Mouse (Mus musculus) spleen, adult 2 months (tissue): Measurements from ENCODE around the gene BC024978. TPM values are rescaled to one million over a fixed set of nuclear protein-coding genes. Genes with fewer than 3 reads are reported as not detected.

Source experiments
- DNase-seq, 2 experiments: peaks; one replicate each; pipeline versions ENCODE4 v3.0.0 to v3.0.0-alpha.2; 2012 to 2021; ENCODE audit warnings: low spot score in 2 of 2, low read depth in 1 of 2
- H3K27ac ChIP-seq: fragments of 200-500 bp; 2 replicates; pipeline ENCODE4 v1.5.1; 2012; ENCODE audit warnings: low read length, inconsistent platforms; ENCODE audit not compliant: insufficient read depth
- H3K27me3 ChIP-seq: fragments of 200-500 bp; 2 replicates; pipeline ENCODE4 v1.6.1; 2012; ENCODE audit warnings: mild to moderate bottlenecking, moderate library complexity, low read length, inconsistent platforms; ENCODE audit not compliant: control insufficient read depth, insufficient read depth
- H3K36me3 ChIP-seq: fragments of 200-500 bp; 2 replicates; pipeline ENCODE4 v1.6.1; 2012; ENCODE audit warnings: mild to moderate bottlenecking, low read length, inconsistent platforms; ENCODE audit not compliant: control insufficient read depth, insufficient read depth
- H3K4me1 ChIP-seq: fragments of 200-500 bp; 2 replicates; pipeline ENCODE4 v1.6.1; 2011; ENCODE audit warnings: inconsistent platforms; ENCODE audit not compliant: control insufficient read depth, insufficient read depth, insufficient read length
- H3K4me3 ChIP-seq: fragments of 200-500 bp; 2 replicates; pipeline ENCODE4 v1.5.1; 2011; ENCODE audit warnings: mild to moderate bottlenecking, inconsistent platforms; ENCODE audit not compliant: insufficient read depth, insufficient read length; ENCODE audit errors: extremely low read depth
- CTCF ChIP-seq: fragments of 200-500 bp; IDR thresholded peaks from 2 replicates; pipeline ENCODE4 v1.5.1; 2011; ENCODE audit warnings: mild to moderate bottlenecking, inconsistent platforms; ENCODE audit not compliant: insufficient read depth, insufficient read length, insufficient replicate concordance; ENCODE audit errors: extremely low read depth
- POLR2A ChIP-seq: fragments of 200-500 bp; IDR thresholded peaks from 2 replicates; pipeline ENCODE4 v1.6.1; 2011; ENCODE audit warnings: low read depth, low read length, inconsistent platforms
- WGBS: fragments of 180-500 bp; shearing (Covaris S2); methylation state at CpG from one replicate; pipeline ENCODE4 v1.1.7; 2018; 5-methylcytosine and 5-hydroxymethylcytosine counted together
- polyA plus RNA-seq: library from polyadenylated mRNA; depleted of rRNA; stranded (reverse); fragments of >200 nt; gene quantifications from 2 replicates; pipeline ENCODE4 v1.2.3, GENCODE M21; 2012

Gene BC024978
- polyA plus RNA-seq, 1 experiment: 9.5 TPM

- no peaks in the 10 kb centered on the region for H3K27me3 ChIP-seq
- no peak overlapping the region for H3K27ac ChIP-seq
- H3K4me1 ChIP-seq: peaks cover 5% of the 10 kb centered on the region; the same call in 1 of the 2 replicates
- no peak for DNase-seq
- peaks cover 7% of the 10 kb centered on the region for H3K36me3 ChIP-seq
- H3K4me3 ChIP-seq: no peak overlapping the region
- TF ChIP-seq POLR2A (no peak), CTCF (no peak)
Observed at GRCm38 (mm10) chr7:27198355-27198754, 2.8 kb downstream of the BC024978 start.

DNA sequence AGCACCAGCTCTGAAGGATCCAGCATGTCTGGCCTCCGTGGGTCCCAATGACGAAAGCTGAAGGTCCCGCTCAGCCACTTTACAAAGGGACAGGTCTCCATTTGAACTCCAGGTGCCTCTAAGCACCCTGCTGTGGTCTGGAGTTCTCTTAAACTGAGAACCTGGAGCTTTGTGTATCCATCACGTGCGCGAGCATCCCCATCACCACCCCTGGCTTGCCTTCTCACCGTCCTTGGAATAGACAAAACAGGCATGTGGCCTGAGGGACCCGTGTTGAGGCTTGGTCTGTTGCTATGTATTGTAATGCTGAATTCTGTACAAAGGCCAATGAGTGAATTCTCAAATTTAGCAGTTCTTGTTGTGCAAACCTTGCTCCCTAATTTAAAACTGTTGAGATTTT is 3.2 kb downstream of the BC024978 start:
- no peaks in the 10 kb centered on the region for H3K27me3 ChIP-seq
- DNase-seq: no peak
- peaks cover 5% of the 10 kb centered on the region; the same call in 1 of the 2 replicates for H3K4me1 ChIP-seq
- no peak overlapping the region for H3K27ac ChIP-seq
- 91% methylated on average over 8 of the region's 8 CpGs for WGBS
- H3K4me3 ChIP-seq: no peak overlapping the region
- TF ChIP-seq POLR2A (no peak), CTCF (no peak)
- H3K36me3 ChIP-seq: peaks cover 7% of the 10 kb centered on the region

DNA sequence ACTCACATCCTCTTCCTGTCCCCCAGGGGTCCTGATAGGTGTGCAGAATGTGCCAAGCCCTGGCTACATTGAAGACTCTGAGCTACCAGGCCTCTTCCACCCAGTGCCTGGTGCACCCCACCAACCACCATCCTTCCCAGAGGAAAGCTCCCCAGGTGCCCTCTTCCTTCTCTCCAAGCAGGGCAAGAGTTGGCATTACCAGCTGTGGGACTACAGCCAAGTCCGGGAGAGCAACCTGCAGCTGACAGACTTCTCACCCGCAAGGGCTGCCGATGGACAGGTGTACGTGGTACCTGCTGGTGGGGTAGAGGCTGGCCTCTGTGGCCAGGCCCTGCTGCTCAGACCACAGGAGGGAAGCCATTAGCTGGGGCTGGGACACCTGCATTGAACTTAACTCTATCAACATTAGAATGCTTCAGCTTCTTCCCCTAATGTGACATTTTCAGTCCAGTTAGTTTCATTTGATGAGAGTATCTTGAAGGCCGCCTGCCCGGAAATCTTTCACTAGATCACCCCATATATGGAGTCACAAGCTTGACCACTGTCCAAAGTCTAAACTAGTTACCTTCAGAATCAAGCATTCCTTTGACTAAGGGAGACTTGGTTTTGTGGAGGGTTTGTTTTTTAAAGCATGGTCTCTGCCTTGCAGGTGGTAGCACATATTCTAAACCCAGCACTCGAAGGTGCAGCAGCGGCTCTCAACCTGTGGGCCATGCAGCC is 8.3 kb downstream of the BC024978 start:
- no peak overlapping the region for H3K4me3 ChIP-seq
- DNase-seq: no peak
- no peaks in the 10 kb centered on the region for H3K4me1 ChIP-seq
- H3K27me3 ChIP-seq: no peaks in the 10 kb centered on the region
- no peak for TF ChIP-seq CTCF
- no peak for TF ChIP-seq POLR2A
- peaks cover 12% of the 10 kb centered on the region for H3K36me3 ChIP-seq
- no peak overlapping the region for H3K27ac ChIP-seq
- WGBS: 97% methylated on average over 8 of the region's 8 CpGs

DNA sequence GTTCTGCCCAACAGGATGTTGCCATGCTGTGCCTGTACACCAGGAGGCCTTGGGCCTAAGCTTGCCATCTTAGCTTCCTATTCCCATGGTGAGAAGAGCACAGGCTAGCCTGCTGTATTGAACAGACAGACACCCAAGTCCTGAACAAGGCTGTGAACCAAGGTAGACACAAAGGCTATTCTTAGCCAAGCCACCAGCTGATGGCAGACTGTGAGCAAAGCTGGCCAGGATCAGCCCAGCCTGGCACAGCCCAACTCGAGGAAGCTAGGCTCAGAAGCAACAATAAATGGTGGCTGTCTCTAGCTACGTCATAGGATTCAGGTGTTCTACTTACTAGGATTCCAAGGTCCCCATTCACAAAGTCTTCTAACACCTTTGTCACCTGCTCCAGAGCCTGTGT is 17.0 kb downstream of the BC024978 start:
- no peak for DNase-seq
- WGBS: 87% methylated on average over 2 of the region's 2 CpGs
- peaks cover 24% of the 10 kb centered on the region for H3K36me3 ChIP-seq

DNA sequence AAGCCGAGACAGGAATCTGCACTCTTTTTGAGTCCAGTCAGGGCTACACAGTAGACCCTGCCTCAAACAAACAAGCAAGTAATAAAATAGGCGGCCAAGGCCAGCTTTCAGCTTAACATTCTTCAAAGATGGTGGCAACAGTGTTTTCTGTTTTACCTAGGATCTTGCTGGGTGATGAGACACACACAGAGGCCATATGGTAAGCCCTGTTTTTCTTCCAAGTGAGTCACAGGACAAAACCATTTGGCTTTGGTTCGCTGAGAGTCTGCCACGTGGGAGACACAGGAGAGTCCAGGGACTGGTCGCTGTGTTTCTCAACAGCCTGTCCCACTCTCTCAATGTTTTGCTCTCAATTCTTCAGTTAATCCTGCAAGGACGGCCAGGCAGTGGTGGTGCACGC is 23.0 kb downstream of the BC024978 start:
- DNase-seq: no peak
- H3K36me3 ChIP-seq: peaks cover 7% of the 10 kb centered on the region
- TF ChIP-seq POLR2A (no peak), CTCF (no peak)
- H3K4me1 ChIP-seq: no peaks in the 10 kb centered on the region
- 89% methylated on average over 7 of the region's 7 CpGs for WGBS
- no peak overlapping the region for H3K27ac ChIP-seq
- H3K27me3 ChIP-seq: no peaks in the 10 kb centered on the region
- H3K4me3 ChIP-seq: no peak overlapping the region

More for the DNA sequence above, 17.0 kb downstream of the BC024978 start:
- TF ChIP-seq CTCF: no peak
- TF ChIP-seq POLR2A: no peak
- H3K4me3 ChIP-seq: no peak overlapping the region
- H3K27me3 ChIP-seq: no peaks in the 10 kb centered on the region
- no peaks in the 10 kb centered on the region for H3K4me1 ChIP-seq
- H3K27ac ChIP-seq: no peak overlapping the region

DNA sequence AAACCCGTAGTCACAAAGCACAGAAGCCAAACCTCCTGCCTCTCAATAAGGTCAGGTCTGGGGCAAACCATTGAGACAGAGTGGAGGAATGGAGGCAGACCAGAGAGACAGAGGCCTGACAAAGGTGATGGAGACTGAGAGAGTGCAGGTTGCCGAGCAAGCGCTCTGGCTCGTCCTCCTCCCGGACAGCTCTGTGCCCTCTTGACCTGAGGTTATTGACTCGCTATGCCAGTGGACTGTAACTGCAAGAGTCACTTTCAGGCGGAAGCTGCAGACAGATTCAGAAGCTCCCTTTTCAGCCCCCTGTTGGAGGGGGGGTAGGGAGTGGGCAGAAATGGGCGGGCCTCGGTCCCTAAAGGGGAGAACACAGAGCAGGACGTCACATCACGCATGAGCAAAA is 24.4 kb downstream of the BC024978 start:
- DNase-seq: no peak
- H3K36me3 ChIP-seq: 0 out of 2 replicates have a peak, but pooled peaks cover 1% of the 10 kb centered on the region
- H3K4me3 ChIP-seq: no peak overlapping the region
- no peaks in the 10 kb centered on the region; the same call in 1 of the 2 replicates for H3K4me1 ChIP-seq
- no peaks in the 10 kb centered on the region for H3K27me3 ChIP-seq
- no peak for TF ChIP-seq POLR2A
- no peak for TF ChIP-seq CTCF
- H3K27ac ChIP-seq: no peak overlapping the region
- 86% methylated on average over 11 of the region's 11 CpGs for WGBS

DNA sequence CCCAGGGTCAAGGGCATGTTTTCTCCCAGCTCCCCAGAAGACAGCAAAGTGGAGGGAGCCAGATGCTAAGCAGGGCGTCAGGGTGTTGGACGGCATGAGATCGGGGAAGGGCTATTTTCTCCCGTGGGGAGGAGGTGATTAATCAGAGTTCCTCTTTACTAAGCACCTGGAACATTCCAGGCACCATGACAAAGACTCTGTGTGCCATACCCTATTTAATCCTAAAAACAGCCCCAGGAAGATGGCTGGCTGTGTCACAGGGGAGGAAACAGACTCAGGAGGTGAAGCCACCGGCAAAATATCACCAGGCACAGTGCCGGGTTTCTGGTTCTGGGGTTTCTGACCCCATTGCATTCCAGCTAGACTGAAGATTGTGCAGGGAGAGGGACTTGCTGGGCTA is 26.4 kb downstream of the BC024978 start:
- WGBS: 82% methylated on average over 6 of the region's 6 CpGs
- DNase-seq: no peak
- Histone ChIP-seq H3K27ac (no peak overlapping the region), H3K27me3 (no peaks in the 10 kb centered on the region), H3K4me1 (peaks cover 3% of the 10 kb centered on the region; the same call in 1 of the 2 replicates), H3K4me3 (no peak overlapping the region), H3K36me3 (no peaks in the 10 kb centered on the region)
- TF ChIP-seq CTCF (no peak), POLR2A (no peak)
